Mouse (Mus musculus) limb, embryonic 12.5 days (tissue): ENCODE results near the gene Gm28048. TPM values are rescaled to one million over a fixed set of nuclear protein-coding genes. Genes with fewer than 3 reads are reported as not detected.

Experiments
- ATAC-seq: fragments of 200-750 bp; cut with Nextera tagmentation; 2 replicates; pipeline ENCODE4 v1.8.0; 2017; ENCODE audit warnings: low read depth, moderate TSS enrichment; ENCODE audit not compliant: insufficient number of reproducible peaks, insufficient read depth, low FRiP score, low TSS enrichment
- H3K27ac ChIP-seq: fragments of 300-500 bp; sonication (generic); 2 replicates; pipeline ENCODE4 v1.5.1; 2016; ENCODE audit warnings: mild to moderate bottlenecking, moderate library complexity
- H3K27me3 ChIP-seq: fragments of 300-500 bp; sonication (generic); 2 replicates; pipeline ENCODE4 v1.6.1; 2016; ENCODE audit warnings: mild to moderate bottlenecking, moderate library complexity
- H3K36me3 ChIP-seq: fragments of 300-500 bp; sonication (generic); 2 replicates; pipeline ENCODE4 v1.6.1; 2016; ENCODE audit warnings: mild to moderate bottlenecking, moderate library complexity
- H3K4me1 ChIP-seq: fragments of 300-500 bp; sonication (generic); replicated peaks from 2 replicates; pipeline ENCODE4 v1.6.1; 2016
- H3K4me2 ChIP-seq: fragments of 300-500 bp; sonication (generic); 2 replicates; pipeline ENCODE4 v1.6.1; 2016; ENCODE audit warnings: mild to moderate bottlenecking, moderate library complexity
- H3K4me3 ChIP-seq: fragments of 300-500 bp; sonication (generic); replicated peaks from 2 replicates; pipeline ENCODE4 v1.5.1; 2016; ENCODE audit warnings: mild to moderate bottlenecking
- H3K9ac ChIP-seq: fragments of 300-500 bp; sonication (generic); replicated peaks from 2 replicates; pipeline ENCODE4 v1.6.1; 2016; ENCODE audit warnings: mild to moderate bottlenecking, moderate library complexity
- H3K9me3 ChIP-seq: fragments of 300-500 bp; sonication (generic); 2 replicates; pipeline ENCODE4 v1.6.1; 2016; ENCODE audit warnings: mild to moderate bottlenecking, moderate library complexity
- WGBS: fragments of 180-500 bp; shearing (Covaris S2); methylation state at CpG from one replicate; pipeline ENCODE4 v1.1.7; 2016; 5-methylcytosine and 5-hydroxymethylcytosine counted together
- polyA plus RNA-seq: library from polyadenylated mRNA; unstranded; fragments of >200 nt; fragmentation: Nextera tagmentation; extraction: Ambion mirVana; gene quantifications from 2 replicates; pipeline ENCODE4 v1.2.1, GENCODE M21; 2016

Gene Gm28048
- polyA plus RNA-seq, 1 experiment from 2014 or later = 5.9 TPM

GRCm38 (mm10) chr11:23008824-23009200, 26.9 kb upstream of the Gm28048 start:
- peak overlapping the region; percentile 57 for H3K4me3 ChIP-seq
- H3K4me1 ChIP-seq = no peaks in the 10 kb centered on the region
- WGBS = 37% methylated on average over 4 of the region's 4 CpGs
- H3K9ac ChIP-seq = peak overlapping the region; percentile 66
- no peak overlapping the region for H3K27ac ChIP-seq
- no peaks in the 10 kb centered on the region for H3K27me3 ChIP-seq
- peaks cover 16% of the 10 kb centered on the region for H3K36me3 ChIP-seq
- ATAC-seq = no peak
- no peaks in the 10 kb centered on the region for H3K9me3 ChIP-seq
- peak overlapping the region; percentile 74 for H3K4me2 ChIP-seq

- H3K4me1 ChIP-seq = no peaks in the 10 kb centered on the region
- peak; percentile 94 for ATAC-seq
- H3K4me2 ChIP-seq = peak overlapping the region; percentile 74
- H3K27me3 ChIP-seq = no peaks in the 10 kb centered on the region
- H3K36me3 ChIP-seq = peaks cover 21% of the 10 kb centered on the region
- no peaks in the 10 kb centered on the region for H3K9me3 ChIP-seq
- H3K4me3 ChIP-seq = peak overlapping the region; percentile 57
- H3K27ac ChIP-seq = peak overlapping the region; percentile 90
- H3K9ac ChIP-seq = peak overlapping the region; percentile 66
- under 1% methylated on average over 40 of the region's 40 CpGs for whole genome bisulfite sequencing
Measured at GRCm38 (mm10) chr11:23008181-23008823, 26.4 kb upstream of the Gm28048 start.

- under 1% methylated on average over 22 of the region's 22 CpGs for WGBS
- peak within 1 kb of the TSS; percentile 74 for H3K4me2 ChIP-seq
- H3K27me3 ChIP-seq = no peaks in the 10 kb centered on the region
- ATAC-seq = peak; percentile 84
- peak within 1 kb of the TSS; percentile 90 for H3K27ac ChIP-seq
- no peaks in the 10 kb centered on the region for H3K4me1 ChIP-seq
- peak within 1 kb of the TSS; percentile 66 for H3K9ac ChIP-seq
- peak within 1 kb of the TSS; percentile 57 for H3K4me3 ChIP-seq
- H3K9me3 ChIP-seq = no peaks in the 10 kb centered on the region
- H3K36me3 ChIP-seq = peaks cover 27% of the 10 kb centered on the region
Measured at GRCm38 (mm10) chr11:23007481-23008180, 25.7 kb upstream of the Gm28048 start, which contains the start of gene Fam161a. Gene Fam161a, plus strand, starts transcription at chr11:23007531.

- WGBS = 5% methylated on average over 6 of the region's 6 CpGs
- H3K9ac ChIP-seq = 0 out of 2 replicates have a peak overlapping the region, but pooled peaks have one; percentile 2
- no peak for ATAC-seq
Measured at GRCm38 (mm10) chr11:23007166-23007480, 25.2 kb upstream of the Gm28048 start.

GRCm38 (mm10) chr11:23005276-23005675, 23.4 kb upstream of the Gm28048 start:
- no peak overlapping the region for H3K9ac ChIP-seq
- H3K4me2 ChIP-seq = no peak overlapping the region
- WGBS = 94% methylated on average over 1 of the region's 1 CpGs
- H3K4me3 ChIP-seq = no peak overlapping the region
- H3K4me1 ChIP-seq = no peaks in the 10 kb centered on the region
- H3K27me3 ChIP-seq = no peaks in the 10 kb centered on the region
- H3K36me3 ChIP-seq = peaks cover 49% of the 10 kb centered on the region
- ATAC-seq = no peak
- no peaks in the 10 kb centered on the region for H3K9me3 ChIP-seq
- H3K27ac ChIP-seq = no peak overlapping the region

More at GRCm38 (mm10) chr11:23007166-23007480, 25.2 kb upstream of the Gm28048 start:
- H3K36me3 ChIP-seq = peaks cover 33% of the 10 kb centered on the region
- no peaks in the 10 kb centered on the region for H3K4me1 ChIP-seq
- H3K4me3 ChIP-seq = peak overlapping the region; percentile 57
- H3K27me3 ChIP-seq = no peaks in the 10 kb centered on the region
- no peaks in the 10 kb centered on the region for H3K9me3 ChIP-seq
- peak overlapping the region; percentile 74 for H3K4me2 ChIP-seq
- peak overlapping the region; percentile 90 for H3K27ac ChIP-seq

GRCm38 (mm10) chr11:22998308-22998707, 16.4 kb upstream of the Gm28048 start:
- H3K27ac ChIP-seq = no peak overlapping the region
- H3K27me3 ChIP-seq = no peaks in the 10 kb centered on the region
- 90% methylated on average over 1 of the region's 1 CpGs for WGBS
- H3K9ac ChIP-seq = no peak overlapping the region
- H3K4me1 ChIP-seq = no peaks in the 10 kb centered on the region
- no peak for ATAC-seq
- no peaks in the 10 kb centered on the region for H3K9me3 ChIP-seq
- no peak overlapping the region for H3K4me3 ChIP-seq
- H3K36me3 ChIP-seq = peaks cover 90% of the 10 kb centered on the region
- H3K4me2 ChIP-seq = no peak overlapping the region

- peaks cover 64% of the 10 kb centered on the region for H3K36me3 ChIP-seq
- ATAC-seq = no peak
- H3K27me3 ChIP-seq = no peaks in the 10 kb centered on the region
- 94% methylated on average over 4 of the region's 4 CpGs for WGBS
- peaks cover 11% of the 10 kb centered on the region for H3K4me1 ChIP-seq
- H3K27ac ChIP-seq = no peak overlapping the region
- H3K4me2 ChIP-seq = no peak overlapping the region
- no peak overlapping the region for H3K4me3 ChIP-seq
- H3K9ac ChIP-seq = no peak overlapping the region
- no peaks in the 10 kb centered on the region for H3K9me3 ChIP-seq
Measured at GRCm38 (mm10) chr11:22995461-22995860, 13.6 kb upstream of the Gm28048 start.

- WGBS = 100% methylated on average over 2 of the region's 2 CpGs
- peaks cover 15% of the 10 kb centered on the region for H3K4me1 ChIP-seq
- H3K27ac ChIP-seq = no peak overlapping the region
- no peak overlapping the region for H3K9ac ChIP-seq
- no peak overlapping the region for H3K4me2 ChIP-seq
- peaks cover 52% of the 10 kb centered on the region for H3K36me3 ChIP-seq
- no peaks in the 10 kb centered on the region for H3K27me3 ChIP-seq
- no peak for ATAC-seq
- H3K9me3 ChIP-seq = no peaks in the 10 kb centered on the region
- H3K4me3 ChIP-seq = no peak overlapping the region
Measured at GRCm38 (mm10) chr11:22994271-22994670, 12.4 kb upstream of the Gm28048 start.

- Histone ChIP-seq H3K9ac (peak overlapping the region; percentile 89), H3K4me3 (peak overlapping the region; percentile 76), H3K27me3 (no peaks in the 10 kb centered on the region), H3K27ac (peak overlapping the region; percentile 96; the same call in 1 of the 2 replicates), H3K9me3 (no peaks in the 10 kb centered on the region), H3K4me1 (peaks cover 15% of the 10 kb centered on the region), H3K4me2 (peak overlapping the region; percentile 88), H3K36me3 (peaks cover 26% of the 10 kb centered on the region)
- 9% methylated on average over 14 of the region's 14 CpGs for WGBS
- no peak for ATAC-seq
Measured at GRCm38 (mm10) chr11:22991218-22991835, 9.4 kb upstream of the Gm28048 start.

GRCm38 (mm10) chr11:22990393-22991126, 8.7 kb upstream of the Gm28048 start, which contains the start of gene Cct4:
Gene Cct4, plus strand, starts transcription at chr11:22990519.
- no peaks in the 10 kb centered on the region for H3K9me3 ChIP-seq
- WGBS = under 1% methylated on average over 66 of the region's 66 CpGs
- peak within 1 kb of the TSS; percentile 76 for H3K4me3 ChIP-seq
- H3K9ac ChIP-seq = peak within 1 kb of the TSS; percentile 89
- H3K4me1 ChIP-seq = peaks cover 15% of the 10 kb centered on the region
- peaks cover 21% of the 10 kb centered on the region for H3K36me3 ChIP-seq
- H3K27ac ChIP-seq = peak within 1 kb of the TSS; percentile 96
- ATAC-seq = peak; percentile 98
- H3K27me3 ChIP-seq = no peaks in the 10 kb centered on the region
- H3K4me2 ChIP-seq = peak within 1 kb of the TSS; percentile 88

GRCm38 (mm10) chr11:22989786-22990185, 7.9 kb upstream of the Gm28048 start:
- peak overlapping the region; percentile 88 for H3K4me2 ChIP-seq
- no peaks in the 10 kb centered on the region for H3K9me3 ChIP-seq
- 74% methylated on average over 1 of the region's 1 CpGs for WGBS
- peaks cover 13% of the 10 kb centered on the region for H3K36me3 ChIP-seq
- ATAC-seq = 0 out of 2 replicates have a peak, but pooled peaks have one; percentile 3
- H3K27me3 ChIP-seq = no peaks in the 10 kb centered on the region
- H3K27ac ChIP-seq = peak overlapping the region; percentile 96
- H3K4me3 ChIP-seq = peak overlapping the region; percentile 76
- peaks cover 15% of the 10 kb centered on the region for H3K4me1 ChIP-seq
- peak overlapping the region; percentile 89 for H3K9ac ChIP-seq
